Comparison of ENCODE assay signal across 9 mouse cellular contexts in genomic region chr4:43631046-43631955, GRCm38 (mm10). TPM values are rescaled to one million over a fixed set of nuclear protein-coding genes. Genes with fewer than 3 reads are reported as not detected.
DNase-seq lines count a peak whose midpoint lies in the region; ATAC-seq lines count a peak whose summit lies in the region.
"Had no signal": no experiment of that assay in that cellular context is flagged by ENCODE, and none has a peak within 500 bp of the region (broad histone marks: within the 10 kb centered on the region; RNA-seq: fewer than 3 reads in every experiment).

Gene Npr2 (plus strand): TSS chr4:43631935.

- H3K27ac ChIP-seq in embryonic facial prominence, embryonic 14.5 days (replicated peaks; ENCODE audit: low read depth, low read length), result peak within 1 kb of the TSS; percentile 87
- peak within 1 kb of the TSS; percentile 81 for H3K27ac ChIP-seq in heart, embryonic 13.5 days (replicated peaks)
- peak within 1 kb of the TSS; percentile 78 for H3K27ac ChIP-seq in lung, embryonic 15.5 days
- H3K27ac ChIP-seq: macrophage had no signal

- H3K4me3 ChIP-seq in embryonic facial prominence, embryonic 14.5 days (ENCODE audit: low read depth, low read length), result peak within 1 kb of the TSS; percentile 73
- H3K4me3 ChIP-seq in heart, embryonic 13.5 days, result peak within 1 kb of the TSS; percentile 75
- peak within 1 kb of the TSS; percentile 75 for H3K4me3 ChIP-seq in lung, embryonic 15.5 days

- peak; percentile 54 for ATAC-seq in embryonic facial prominence, embryonic 14.5 days (ENCODE audit: low read depth)
- peak; percentile 54; the same call in 1 of the 2 replicates for ATAC-seq in heart, embryonic 13.5 days (ENCODE audit: extremely low read depth, insufficient number of reproducible peaks, low FRiP score, low TSS enrichment)
- ATAC-seq in lung, embryonic 15.5 days (ENCODE audit: borderline replicate concordance, extremely low read depth, low FRiP score, low TSS enrichment), result peak; percentile 70

- DNase-seq in Muller cell, postnatal 12 days (ENCODE audit: inconsistent ontology term), result peak; percentile 73
- peak; percentile 76 for DNase-seq in adrenal gland, postnatal 14 days
- peak; percentile 44 for DNase-seq in embryonic facial prominence, embryonic 14.5 days (ENCODE audit: low spot score)
- DNase-seq in kidney, postnatal 25 days, result peak; percentile 49 to 73
- peak; percentile 80 for DNase-seq in ovary, postnatal 36 days (ENCODE audit: low spot score)
- no peak for DNase-seq in natural killer cell, adult 2 months (ENCODE audit: low spot score in 2 of 2)

- H3K9ac ChIP-seq in embryonic facial prominence, embryonic 14.5 days (ENCODE audit: low read depth, low read length), result peak within 1 kb of the TSS; percentile 95
- peak within 1 kb of the TSS; percentile 95 for H3K9ac ChIP-seq in heart, embryonic 13.5 days
- peak within 1 kb of the TSS; percentile 87 for H3K9ac ChIP-seq in lung, embryonic 15.5 days

- H3K9me3 ChIP-seq in embryonic facial prominence, embryonic 14.5 days (ENCODE audit: control insufficient read depth, low read length), result peaks cover 3% of the 10 kb centered on the region; the same call in 1 of the 2 replicates
- no peaks in the 10 kb centered on the region for H3K9me3 ChIP-seq in heart, embryonic 13.5 days
- no peaks in the 10 kb centered on the region for H3K9me3 ChIP-seq in lung, embryonic 15.5 days

- H3K4me2 ChIP-seq in embryonic facial prominence, embryonic 14.5 days (ENCODE audit: low read depth, low read length), result peak within 1 kb of the TSS; percentile 89
- H3K4me2 ChIP-seq in heart, embryonic 13.5 days, result peak within 1 kb of the TSS; percentile 91
- H3K4me2 ChIP-seq in lung, embryonic 15.5 days, result peak within 1 kb of the TSS; percentile 94

- H3K27me3 ChIP-seq in embryonic facial prominence, embryonic 14.5 days (replicated peaks; ENCODE audit: control insufficient read depth, insufficient read depth, low read length), result no peaks in the 10 kb centered on the region
- H3K27me3 ChIP-seq in heart, embryonic 13.5 days (replicated peaks), result peaks cover 10% of the 10 kb centered on the region; the same call in 1 of the 2 replicates
- H3K27me3 ChIP-seq in lung, embryonic 15.5 days, result no peaks in the 10 kb centered on the region

- H3K4me1 ChIP-seq in embryonic facial prominence, embryonic 14.5 days (ENCODE audit: control insufficient read depth, insufficient read depth, low read length), result peaks cover 31% of the 10 kb centered on the region
- H3K4me1 ChIP-seq in heart, embryonic 13.5 days, result peaks cover 56% of the 10 kb centered on the region
- H3K4me1 ChIP-seq in lung, embryonic 15.5 days, result peaks cover 29% of the 10 kb centered on the region

- no peaks in the 10 kb centered on the region for H3K36me3 ChIP-seq in embryonic facial prominence, embryonic 14.5 days (ENCODE audit: control insufficient read depth, insufficient read depth, low read length)
- H3K36me3 ChIP-seq in heart, embryonic 13.5 days, result no peaks in the 10 kb centered on the region
- no peaks in the 10 kb centered on the region for H3K36me3 ChIP-seq in lung, embryonic 15.5 days

- WGBS in embryonic facial prominence, embryonic 14.5 days, result 4% methylated on average over 12 of the region's 70 CpGs
- 2% methylated on average over 46 of the region's 70 CpGs for WGBS in heart, embryonic 13.5 days
- WGBS in lung, embryonic 15.5 days, result 2% methylated on average over 20 of the region's 70 CpGs

RNA-seq across cellular contexts. Expression of gene Npr2, which starts in this region (rescaled TPM):
- total RNA-seq in adrenal gland, postnatal 14 days (2021), result 36.4 and 43.9 TPM in 2 replicates
- 23.0 and 24.6 TPM in 2 replicates for polyA plus RNA-seq in embryonic facial prominence, embryonic 14.5 days (2014; fragmentation: Nextera tagmentation; extraction: Ambion mirVana)
- 7.2 and 7.7 TPM in 2 replicates for polyA plus RNA-seq in heart, embryonic 13.5 days (2015; fragmentation: Nextera tagmentation; extraction: Ambion mirVana)
- 9.6 and 10.6 TPM in 2 replicates for polyA plus RNA-seq in lung, embryonic 15.5 days (2015; fragmentation: Nextera tagmentation; extraction: Ambion mirVana)
- polyA plus RNA-seq: macrophage had no signal

Comparison
In these comparisons a context has a peak if more than half of its experiments do, and no peak if none do; other contexts are left out.
1. DNase-seq: peak in Muller cell, postnatal 12 days (single experiment), adrenal gland, postnatal 14 days (single experiment), embryonic facial prominence, embryonic 14.5 days (single experiment), kidney, postnatal 25 days (2 of 2) and ovary, postnatal 36 days (single experiment); none in natural killer cell, adult 2 months (0 of 2).
2. Peak in every context shown above with its lines, with median percentiles within 50 percentile points of each other: ATAC-seq, H3K27ac ChIP-seq, H3K4me2 ChIP-seq, H3K4me3 ChIP-seq and H3K9ac ChIP-seq.